Mouse (Mus musculus) liver (tissue): ENCODE measurements at regions not wholly inside any gene's neighbourhood (a gene's known extent, or its start where the extent isn't known, plus 50 kb on each side); places are given as distances from the start of the nearest gene placed in this dataset.

Experiments
- DNase-seq: peaks from one replicate; pipeline ENCODE4 v3.0.0-alpha.2; 2020; ENCODE audit warnings: mixed read lengths

DNA sequence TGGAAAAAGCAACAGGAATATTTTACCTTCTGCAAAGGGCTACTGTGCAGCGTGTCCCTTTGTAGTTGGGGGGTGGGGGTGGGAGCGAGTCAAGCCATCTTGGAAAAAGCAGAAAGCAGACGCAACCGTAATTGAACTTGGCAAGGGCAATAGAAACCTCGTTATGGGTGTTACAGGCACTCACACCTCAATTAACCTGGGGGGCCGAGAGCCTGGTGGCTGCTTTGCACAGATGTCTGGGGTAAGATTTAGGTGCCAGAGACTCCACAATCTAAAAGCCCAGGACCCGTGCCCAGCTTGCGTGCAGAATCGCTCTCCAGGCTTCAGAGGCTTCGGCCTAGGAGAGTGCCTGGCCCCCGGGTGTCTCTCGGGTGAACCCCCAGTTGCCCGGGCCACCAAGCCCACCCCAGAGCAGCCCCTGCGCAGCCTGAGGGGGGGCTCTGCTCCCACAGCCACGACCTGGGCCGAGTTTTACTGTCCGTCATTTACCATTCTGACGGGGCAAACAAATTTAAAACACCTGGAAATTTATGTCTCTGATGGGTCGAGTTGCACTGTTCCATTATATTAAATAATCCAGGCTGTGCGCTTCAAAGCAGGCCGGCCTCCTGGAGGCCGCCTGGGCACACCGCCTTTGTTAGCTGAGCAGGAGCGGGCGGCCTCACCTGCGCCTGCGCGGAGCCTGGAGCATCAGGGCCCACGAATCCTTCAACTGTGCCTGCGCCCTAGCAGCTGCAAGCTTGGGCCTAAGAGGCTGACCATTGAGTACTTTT, 212.4 kb downstream of the Srbd1 start:
- DNase-seq: no peak

DNA sequence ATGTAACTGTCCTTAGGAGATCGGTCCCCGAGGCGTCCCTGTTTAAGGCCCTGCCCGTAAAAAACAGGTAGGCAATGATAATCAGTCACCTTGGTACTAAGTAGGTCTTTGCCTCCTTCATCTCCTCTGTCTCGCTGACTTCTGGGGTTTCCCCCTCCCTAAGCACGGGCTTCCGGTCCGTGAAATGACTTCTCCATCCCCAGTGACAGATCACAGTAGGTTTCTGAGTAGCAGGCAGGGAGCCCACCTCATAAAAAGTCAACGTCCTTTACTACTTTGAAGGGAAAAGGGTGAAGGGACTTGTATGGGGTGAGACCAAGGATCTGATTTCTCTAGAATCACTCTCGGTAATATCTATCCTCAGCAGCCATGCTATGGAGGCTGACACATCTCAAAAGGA, 213.0 kb downstream of the Srbd1 start:
- DNase-seq: no peak

DNA sequence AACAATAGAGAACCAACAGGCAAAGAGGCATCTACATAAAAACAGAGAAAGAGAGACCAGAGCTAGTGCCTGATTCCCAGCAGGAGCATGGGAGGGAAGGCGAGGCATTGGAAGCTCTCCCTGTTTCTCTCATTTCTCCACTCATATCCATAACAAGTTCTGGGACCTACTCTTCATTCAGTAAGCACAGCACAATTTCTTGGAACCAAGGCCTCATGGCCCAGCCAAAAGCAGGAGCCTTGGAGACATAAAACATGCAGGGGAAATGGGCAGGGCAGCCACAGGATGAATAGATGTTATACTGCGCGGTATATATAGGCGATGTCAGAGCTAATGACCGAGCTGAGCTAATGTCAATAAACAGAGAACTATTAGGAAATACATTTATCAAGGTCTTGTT, 214.2 kb downstream of the Srbd1 start:
- no peak for DNase-seq

DNA sequence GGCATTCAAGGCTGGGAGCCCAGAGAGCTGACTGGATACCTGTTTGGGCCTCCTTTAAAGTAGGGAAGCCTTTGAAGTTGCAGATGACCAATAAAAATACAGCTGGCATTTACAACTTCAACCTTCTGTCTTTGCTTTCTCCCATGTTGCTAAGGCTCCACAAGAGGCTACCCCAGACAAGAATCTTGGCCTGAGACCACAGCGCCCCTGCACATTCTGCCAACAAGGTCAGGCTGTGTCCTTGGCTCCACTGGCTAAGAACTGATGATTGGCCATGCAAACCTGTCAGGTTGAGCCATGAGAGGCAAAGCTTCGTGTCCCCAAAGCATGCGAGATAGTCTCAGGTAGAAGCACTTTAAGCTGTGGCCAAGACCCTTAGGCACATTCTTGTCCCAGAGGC, 214.6 kb downstream of the Srbd1 start:
- no peak for DNase-seq

DNA sequence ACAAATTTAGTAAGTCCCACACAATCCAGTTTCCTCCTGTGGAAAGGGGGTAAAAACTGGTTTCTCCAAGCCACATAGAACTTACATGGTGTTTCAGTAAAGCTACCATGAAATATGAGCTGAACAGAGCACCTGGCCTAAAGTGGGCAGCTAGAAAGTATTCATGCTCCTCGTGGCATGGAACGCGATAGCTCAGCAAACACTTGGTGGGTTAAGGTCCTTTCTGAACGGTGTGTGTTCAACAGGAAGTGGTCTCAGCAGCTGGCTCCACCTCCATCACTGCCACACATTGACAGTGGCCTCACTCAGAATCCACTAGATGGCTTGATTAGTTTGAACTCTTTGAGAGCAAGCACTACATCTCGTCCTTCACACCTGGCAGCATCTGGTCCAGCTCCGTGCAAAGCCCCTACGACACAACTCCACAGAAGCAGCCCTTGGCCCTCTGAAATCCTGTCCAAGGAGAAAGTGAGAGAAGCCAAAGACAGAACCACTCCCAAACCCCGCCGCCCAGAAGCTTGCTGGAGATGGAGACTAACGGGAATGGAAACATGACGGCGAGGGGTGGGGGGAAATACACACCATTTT, 215.2 kb downstream of the Srbd1 start:
- DNase-seq: no peak

DNA sequence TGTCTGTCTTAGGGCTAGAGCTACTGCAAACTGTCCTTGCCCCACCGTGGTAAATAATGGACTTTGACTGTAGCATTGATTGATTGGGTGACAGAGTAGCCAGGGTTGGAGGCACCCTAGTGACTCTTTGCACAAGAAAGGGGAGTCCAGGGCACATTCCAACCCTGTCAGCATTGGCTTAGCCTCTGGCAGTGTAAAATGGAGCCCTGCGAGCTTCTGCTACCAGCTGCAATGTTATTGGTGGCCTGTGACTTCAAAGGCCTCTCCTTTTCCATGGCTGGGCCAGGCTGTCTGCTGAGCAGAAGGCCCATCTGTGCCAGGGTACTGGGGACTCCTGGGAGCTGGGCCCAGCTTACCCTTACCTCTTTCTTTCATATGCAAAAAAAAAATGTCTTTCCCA, 216.4 kb downstream of the Srbd1 start:
- DNase-seq: peak; percentile 43

DNA sequence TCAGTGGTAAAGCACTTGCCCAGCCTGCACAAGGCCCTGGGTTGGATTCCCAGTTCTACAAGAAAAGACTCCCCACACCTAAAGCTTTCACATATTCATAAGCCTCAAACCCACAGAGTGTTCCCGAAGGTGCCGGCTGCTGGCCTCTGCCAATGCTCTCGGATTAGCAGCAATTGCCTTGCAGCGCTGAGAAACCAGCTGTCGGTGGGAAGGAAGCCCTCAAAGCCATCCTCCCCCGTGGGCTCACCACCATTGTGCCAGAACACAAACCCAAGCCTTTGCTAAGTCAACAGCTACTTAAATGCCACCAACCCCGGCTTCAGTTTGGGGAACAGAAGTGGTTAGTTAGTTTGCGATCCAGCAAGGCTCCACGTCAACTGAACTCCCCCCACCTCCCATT, 217.7 kb downstream of the Srbd1 start:
- DNase-seq: no peak

DNA sequence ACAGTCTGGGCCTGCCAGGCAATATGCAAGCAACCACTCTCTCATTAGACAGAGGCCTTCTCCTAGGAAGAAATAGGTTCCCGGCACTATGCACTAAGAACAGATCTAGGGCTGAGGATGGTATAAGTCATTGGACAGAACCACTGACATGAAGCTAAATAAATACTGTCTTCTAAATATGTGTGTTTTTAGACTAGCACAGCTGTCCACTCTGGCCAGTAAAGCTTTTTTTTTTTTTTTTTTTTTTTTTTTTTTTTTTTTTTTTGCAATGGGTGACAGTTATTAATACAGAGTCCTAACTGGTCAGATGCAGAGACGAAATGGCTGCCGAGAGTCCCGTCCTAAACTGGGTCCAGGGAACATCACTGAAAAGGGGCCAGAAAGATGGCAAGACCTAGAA, 218.9 kb downstream of the Srbd1 start:
- DNase-seq: no peak

DNA sequence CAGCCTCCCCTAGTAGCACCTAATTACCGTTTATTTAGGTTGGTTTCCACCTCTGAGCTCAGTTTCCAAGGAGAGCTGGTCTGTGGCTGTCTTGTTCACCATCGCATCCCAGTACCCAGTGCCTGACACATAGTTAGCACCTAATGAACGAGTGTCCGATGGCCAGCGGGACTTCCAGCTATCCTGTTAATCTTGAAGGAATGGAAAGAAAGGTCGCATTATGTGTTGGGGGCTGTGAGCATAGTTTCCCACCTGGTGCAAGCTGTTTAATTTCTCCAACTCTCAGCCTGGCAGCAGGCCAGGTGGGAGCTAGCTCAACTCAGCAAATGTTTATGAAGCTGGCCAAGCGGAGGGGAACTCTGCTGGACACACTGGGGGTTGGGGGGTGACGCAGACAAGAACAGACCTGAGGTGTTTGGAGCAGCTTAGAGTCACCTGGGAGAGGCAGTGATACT, 223.7 kb downstream of the Srbd1 start:
- DNase-seq: peak; percentile 23

DNA sequence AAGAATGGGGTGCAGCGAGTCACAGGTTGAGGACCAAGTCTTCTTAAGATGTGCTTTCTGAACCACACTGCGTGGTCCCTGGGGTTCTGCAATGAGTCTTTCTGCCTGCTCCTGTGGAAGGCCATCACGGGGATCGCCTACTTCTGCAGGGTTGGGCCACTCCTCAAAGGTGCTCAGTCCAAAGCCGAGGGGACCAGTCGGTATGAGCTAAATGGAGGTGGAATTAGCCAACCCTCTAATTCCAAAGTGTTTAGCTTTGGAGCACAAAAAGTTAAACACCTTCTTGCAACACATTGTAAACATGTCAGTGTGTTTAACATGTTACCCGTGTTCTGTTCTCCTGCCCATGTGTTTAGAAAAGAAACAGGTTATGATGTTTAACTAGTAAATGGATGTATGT, 225.1 kb downstream of the Srbd1 start:
- DNase-seq: no peak

DNA sequence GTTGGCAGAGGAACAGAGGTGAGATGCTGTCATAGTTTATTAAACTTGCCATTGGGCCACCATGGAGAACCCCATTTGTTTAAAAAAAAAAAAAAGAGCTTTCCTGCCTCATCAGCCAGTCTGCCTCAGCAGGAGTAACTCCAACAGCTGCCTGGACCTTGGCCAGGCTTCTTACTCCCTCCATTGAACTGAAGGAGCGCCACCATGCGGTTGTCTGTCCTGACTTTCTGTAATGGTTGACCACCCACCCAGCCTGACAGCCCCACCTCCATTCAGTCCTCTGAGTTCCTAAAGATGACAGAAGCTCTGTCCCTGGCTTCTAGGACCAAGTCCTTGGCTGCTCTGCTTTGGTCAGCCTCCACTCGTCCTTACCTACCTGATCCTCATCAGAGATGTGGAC, 227.8 kb upstream of the Six2 start:
- DNase-seq: no peak

DNA sequence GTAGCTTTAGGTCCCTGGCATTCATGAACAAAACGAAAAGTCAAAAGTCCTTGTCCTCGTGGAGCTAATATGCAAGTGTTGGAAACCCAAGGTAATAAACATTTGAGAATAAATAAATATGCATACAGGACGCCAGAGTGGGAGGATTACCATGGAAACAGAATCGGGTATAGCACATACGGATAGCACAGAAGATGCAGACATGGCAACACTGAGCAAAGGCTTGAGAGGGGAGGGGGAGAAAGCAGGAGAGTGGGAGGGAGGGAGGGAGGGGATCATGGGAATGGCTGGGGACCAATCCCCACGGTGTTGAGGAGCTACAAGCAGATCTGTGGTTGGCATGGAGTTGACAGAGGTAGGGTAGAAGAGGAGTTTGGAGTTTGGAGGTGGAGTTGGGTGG, 226.0 kb upstream of the Six2 start:
- no peak for DNase-seq

DNA sequence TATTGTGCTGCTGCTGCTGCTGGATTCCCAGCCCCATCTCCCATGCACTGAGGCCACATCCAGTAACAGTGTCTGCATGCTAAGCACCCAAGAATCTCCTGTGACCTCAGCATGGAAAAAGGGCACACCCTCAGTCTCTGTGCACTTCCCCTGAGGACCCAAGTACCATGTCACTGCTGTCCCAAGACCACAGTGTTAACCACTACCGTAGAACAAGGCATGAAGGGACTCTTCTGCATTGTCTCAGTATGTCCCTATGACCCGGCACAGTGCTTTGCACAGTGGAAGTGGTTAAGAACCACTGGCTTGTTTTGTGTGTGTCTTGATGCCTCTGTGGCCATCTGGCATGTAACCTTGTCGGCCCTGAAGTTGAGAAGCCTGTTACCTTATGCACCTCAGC, 220.6 kb upstream of the Six2 start:
- DNase-seq: no peak

DNA sequence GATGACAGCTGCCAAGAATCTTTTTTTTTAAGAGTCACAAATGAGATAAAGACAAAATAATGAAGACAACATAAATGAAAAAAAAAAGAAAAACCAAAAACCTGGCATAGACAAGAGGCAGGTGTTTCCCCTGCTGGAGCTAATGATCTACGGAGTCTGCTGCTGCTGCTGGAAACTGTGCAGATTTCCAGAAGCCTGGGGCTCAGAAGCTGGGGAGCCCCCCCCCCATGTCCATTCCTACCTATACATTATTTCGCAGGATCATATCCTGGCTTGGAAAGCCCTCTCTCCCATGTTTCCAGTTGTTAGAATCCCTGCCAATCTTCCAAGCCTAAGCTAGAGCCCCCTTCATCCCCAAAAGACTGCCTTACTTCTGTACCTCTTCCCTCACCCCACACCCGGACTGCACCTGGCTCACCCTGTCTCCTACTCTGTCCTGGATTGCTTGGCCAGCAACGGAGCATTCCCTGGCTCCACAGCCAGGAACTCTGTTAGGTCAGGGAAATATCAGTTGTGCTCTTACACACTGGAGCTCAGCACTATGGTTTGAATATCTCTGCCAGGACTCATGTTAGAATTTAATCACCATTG, 218.6 kb upstream of the Six2 start:
- DNase-seq: no peak

DNA sequence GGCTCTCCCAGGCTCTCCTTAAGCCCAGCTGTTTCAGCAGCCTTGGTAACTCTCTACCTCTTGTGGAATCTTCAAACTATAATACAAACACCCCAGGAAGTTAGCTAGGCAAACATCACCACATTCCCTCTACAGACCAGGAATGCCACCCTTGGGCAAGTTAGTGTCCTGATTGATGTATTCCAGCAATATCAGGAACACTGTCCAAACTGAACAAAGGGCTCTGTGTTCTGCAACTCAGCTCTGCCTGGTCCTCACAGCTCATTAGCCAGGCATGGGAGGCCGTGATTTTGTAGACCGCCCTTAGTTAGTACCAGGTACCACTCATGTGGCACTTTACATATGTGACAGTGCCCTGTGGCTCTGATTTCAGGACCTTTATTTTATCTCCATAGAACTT, 214.5 kb upstream of the Six2 start:
- no peak for DNase-seq

DNA sequence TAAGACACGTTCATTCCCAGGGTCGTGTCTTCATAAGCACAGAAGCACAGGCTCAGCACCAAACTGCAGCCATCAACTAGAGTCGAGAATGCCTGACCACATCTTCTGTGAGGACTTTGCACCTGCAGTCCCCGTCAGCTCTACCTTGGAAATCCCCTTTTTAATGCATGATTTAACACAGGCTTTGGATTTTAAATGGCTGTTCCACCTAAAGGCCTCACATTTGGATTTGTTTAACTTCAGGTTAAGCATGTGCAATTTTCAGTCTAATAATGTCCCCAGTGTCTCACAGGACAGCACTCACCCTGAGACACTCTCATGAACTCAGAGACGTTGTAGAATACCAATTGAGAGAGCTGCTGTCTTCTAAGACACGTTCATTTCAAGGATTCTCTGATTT, 211.0 kb upstream of the Six2 start:
- no peak for DNase-seq

DNA sequence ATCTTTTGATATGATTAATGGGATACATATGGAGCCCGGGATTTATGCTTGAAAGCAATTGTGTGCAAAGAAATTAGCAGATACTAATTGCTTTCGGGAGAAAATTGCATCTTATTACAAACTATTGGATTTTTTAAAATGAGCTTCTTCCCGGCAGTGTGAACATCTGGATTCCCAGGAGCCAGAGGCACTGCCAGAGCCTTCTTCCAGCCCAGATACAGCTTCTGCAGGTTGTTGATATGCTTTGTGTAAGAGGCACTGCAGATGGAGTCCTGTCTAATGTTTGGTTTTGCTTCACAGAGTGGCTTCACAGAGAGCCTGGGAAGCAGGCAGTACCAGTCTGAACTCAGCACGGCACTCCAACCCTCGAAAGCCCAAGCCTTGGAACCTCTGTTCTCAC, 207.9 kb upstream of the Six2 start:
- no peak for DNase-seq

DNA sequence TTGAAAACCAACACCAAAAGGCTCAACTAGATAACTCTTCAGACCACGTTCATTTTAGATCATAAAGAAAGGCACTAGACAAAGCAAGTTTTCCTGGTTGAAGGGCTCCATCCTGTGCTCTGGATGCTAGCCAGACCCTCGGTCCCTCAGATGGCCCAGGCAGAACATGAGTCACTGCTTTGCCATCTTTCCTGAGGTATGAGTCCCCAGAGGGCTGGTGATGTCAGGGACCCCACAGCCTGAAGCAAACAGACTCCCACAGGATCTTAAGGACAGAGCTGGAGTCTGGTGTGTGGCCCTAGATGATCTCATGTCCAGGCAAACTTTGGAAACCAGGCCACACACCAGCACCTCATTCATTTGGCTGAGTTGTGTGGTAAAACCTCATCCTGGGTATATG, 203.2 kb upstream of the Six2 start:
- no peak for DNase-seq

DNA sequence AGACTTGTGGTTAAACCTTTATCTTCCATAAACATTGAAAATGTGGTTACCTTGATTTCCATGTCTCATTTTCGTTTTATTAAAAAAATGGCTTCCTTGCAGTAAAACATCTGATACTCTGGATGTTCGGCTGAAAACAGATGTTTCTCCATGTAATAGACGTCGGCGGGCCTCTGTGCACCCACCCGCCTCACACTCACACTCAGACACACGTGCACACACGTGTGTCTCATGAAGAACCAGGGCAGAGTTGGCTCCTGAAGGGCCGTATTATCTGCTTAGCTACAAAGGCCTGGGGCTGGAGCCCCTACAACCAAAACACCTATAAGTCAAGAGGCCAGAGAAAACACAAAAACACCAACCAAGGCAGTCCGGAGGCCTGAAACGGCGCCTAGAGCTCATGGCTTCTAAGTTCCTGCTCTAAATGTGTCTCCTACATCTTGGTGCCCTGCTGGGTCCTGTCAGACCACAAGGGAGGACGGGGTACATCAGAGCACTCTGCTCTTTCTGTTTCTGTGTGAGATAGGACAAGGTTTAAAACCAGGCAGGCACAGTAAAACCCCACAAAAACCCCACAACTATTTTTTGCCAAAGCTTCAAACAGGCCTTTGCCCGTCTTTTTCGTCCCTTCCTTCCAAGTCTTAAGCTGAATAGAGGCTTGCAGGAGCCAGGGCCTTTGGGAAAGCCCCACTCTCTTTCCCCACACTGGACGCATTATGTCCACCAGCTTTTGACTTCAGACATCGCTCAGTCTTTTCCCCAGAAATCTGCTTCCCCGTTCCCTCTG, 201.9 kb upstream of the Six2 start:
- no peak for DNase-seq

DNA sequence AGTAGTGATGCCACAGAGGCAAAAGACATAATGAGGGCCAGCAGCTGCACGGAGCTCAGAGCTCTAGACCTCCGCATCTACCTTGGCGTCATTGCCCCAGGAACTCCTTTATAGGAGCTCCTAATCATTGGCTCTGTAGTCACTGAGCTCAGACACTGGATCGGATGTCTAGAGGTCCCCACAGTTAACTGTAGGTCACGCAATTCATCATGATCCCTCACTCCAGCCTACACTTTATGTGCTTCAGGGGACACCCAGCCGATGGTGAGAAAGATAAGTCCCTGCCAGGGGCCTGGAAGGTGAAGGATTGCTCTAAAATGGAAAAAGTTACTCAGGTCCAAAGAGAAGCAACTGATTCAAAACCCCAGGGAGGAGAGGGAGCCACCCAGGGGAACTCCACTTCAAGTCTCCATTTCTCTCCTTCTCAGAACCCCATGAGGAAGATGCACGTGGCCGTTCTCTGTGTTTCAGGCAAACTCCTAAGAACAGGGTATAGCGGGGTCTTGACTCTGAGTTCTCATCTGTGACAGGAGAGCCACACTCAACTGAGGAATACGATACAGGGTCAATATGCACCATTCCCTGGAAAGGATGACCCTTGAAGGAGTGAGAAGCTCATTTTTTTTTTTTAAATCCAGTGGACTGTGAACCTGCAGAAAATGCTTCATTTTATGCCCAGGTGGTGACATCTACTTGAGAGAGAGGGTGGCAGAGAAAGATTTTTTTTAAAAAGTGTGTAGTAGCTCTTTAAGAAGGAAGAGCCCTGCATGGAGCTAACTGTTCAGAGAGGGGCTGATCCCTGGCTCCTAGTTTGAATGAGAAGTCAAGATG, 200.7 kb upstream of the Six2 start:
- no peak for DNase-seq

DNA sequence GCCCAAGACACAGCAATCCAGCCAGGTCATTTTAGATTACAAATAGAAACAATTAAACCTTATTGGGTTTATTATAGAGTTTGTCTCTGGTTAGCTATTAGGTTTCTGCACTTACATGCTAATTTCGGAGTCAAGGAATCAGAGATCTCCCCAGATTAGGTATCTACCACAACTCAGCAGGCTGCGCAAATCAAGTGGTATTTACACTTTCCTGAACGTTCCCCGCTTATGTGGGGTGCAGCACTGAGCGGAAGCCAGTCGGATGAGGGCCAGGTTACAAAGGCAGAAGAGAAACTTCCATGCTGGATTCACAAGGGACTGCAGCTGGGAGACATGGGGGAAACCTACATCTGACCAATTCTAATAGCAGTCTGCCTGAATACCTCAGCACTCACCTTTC, 198.6 kb upstream of the Six2 start:
- no peak for DNase-seq

DNA sequence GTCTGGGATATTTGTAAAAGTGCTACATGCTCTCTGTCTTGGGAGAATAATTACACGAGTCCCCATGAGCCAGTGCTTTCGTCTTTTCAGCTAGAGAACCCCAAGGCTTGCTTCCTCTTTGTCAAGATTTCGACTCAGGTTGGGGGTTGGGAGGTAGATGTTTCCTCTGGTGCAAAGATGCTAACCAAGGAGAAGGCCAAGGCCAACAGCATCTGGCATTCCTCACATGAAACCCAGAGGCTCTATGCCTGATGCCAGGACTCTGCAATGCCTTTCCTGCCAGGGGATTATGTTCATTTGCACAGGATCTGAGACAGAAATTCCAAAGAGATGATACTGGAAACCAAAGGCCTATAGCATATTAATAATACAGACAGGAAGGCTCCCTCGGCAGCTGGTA, 198.2 kb upstream of the Six2 start:
- no peak for DNase-seq

DNA sequence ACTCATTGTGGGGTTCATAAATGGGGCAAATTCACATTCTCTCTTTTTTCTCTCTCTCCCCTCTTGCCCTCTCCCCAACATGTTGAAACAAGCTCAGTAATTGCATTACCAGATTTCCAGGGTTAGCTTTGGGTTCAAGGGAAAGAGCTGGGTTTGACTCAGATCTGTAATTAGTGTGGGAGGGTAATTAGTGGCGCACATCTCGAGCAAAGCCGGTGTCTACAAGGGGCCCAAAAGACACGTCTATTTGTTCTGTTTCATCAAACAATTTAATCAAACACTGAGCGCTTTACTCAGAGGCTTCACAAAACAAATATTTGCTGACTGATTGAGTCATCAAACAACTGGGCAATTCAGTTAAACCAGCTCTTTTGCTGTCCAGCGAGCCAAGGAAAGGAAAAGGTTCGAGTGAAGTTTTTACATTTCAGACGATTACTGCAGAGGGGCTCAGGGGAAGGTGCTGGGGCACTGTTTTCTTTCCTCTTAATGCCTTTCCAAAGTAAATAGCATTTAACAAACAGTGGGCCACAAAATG, 193.6 kb upstream of the Six2 start:
- DNase-seq: no peak
